Mouse (Mus musculus) lung, postnatal 0 days (tissue): ENCODE results near the gene Dock7.

Experiments used
- CTCF ChIP-seq: IDR thresholded peaks from 2 replicates; pipeline ENCODE4 v1.5.1; 2016; ENCODE audit warnings: antibody characterized with exemption, mild to moderate bottlenecking
- EP300 ChIP-seq: IDR thresholded peaks from 2 replicates; pipeline ENCODE4 v1.6.1; 2016; ENCODE audit warnings: antibody characterized with exemption, mild to moderate bottlenecking, control low read depth

GRCm38 (mm10) chr4:99163001-99163400, 42.3 kb upstream of the Dock7 start:
- TF ChIP-seq CTCF = no peak
- no peak for TF ChIP-seq EP300
